Mouse (Mus musculus) testis, adult 10 weeks (tissue): Measurements from ENCODE around the gene Lyve1. TPM values are rescaled to one million over a fixed set of nuclear protein-coding genes. Genes with fewer than 3 reads are reported as not detected.

ENCODE experiments used
- polyA plus RNA-seq: library from polyadenylated mRNA; stranded (reverse); fragments of 350-450 nt; fragmentation: Illumina TruSeq; extraction: RNeasy Lipid Tissue Mini Kit (QIAGEN cat#74804); gene quantifications from one replicate; pipeline ENCODE4 v1.2.3, GENCODE M21; 2014; ENCODE audit warnings: low read depth, low replicate concordance

Lyve1 gene
- polyA plus RNA-seq: 0.34 TPM

GRCm38 (mm10) chr7:110862751-110863289, at the start of gene Lyve1:
Lyve1 (minus strand) TSS chr7:110863239.

GRCm38 (mm10) chr7:110843916-110844874, 18.8 kb downstream of the Lyve1 start, which contains the start of gene Rnf141:
Rnf141 (minus strand) TSS chr7:110844457.

Other genes with a start within 250 kb of the Lyve1 start
- gene Sbf2, start 248.3 kb downstream of the Lyve1 start, polyA plus RNA-seq: 233 TPM
- not detected for gene Adm, start 235.6 kb downstream of the Lyve1 start, polyA plus RNA-seq
- 1.1 TPM for gene Ampd3, start 95.0 kb downstream of the Lyve1 start, polyA plus RNA-seq
- 100 TPM for gene Rnf141, start 18.8 kb downstream of the Lyve1 start, polyA plus RNA-seq
- 1.3 TPM for gene Mrvi1, start 119.2 kb upstream of the Lyve1 start, polyA plus RNA-seq
- gene Ctr9, start 165.7 kb upstream of the Lyve1 start, polyA plus RNA-seq: 62.8 TPM
- 1,308 TPM for gene Eif4g2, start 219.8 kb upstream of the Lyve1 start, polyA plus RNA-seq